Mouse (Mus musculus) forebrain, embryonic 15.5 days (tissue): ENCODE results near the gene Wdr76. TPM values are rescaled to one million over a fixed set of nuclear protein-coding genes. Genes with fewer than 3 reads are reported as not detected.
"Not testable (repeated sequence)": the region's sequence is repeated elsewhere in the genome, so short reads cannot be mapped to it uniquely, and the experiment has no call there.

ENCODE experiments used
- ATAC-seq: fragments of 200-750 bp; cut with Nextera tagmentation; replicated peaks from 2 replicates; pipeline ENCODE4 v1.8.0; 2017; ENCODE audit warnings: mild to moderate bottlenecking, moderate TSS enrichment, moderate library complexity
- H3K27ac ChIP-seq: fragments of 300-500 bp; sonication (generic); replicated peaks from 2 replicates; pipeline ENCODE4 v1.5.1; 2015; ENCODE audit warnings: mild to moderate bottlenecking, inconsistent platforms
- H3K27me3 ChIP-seq: fragments of 300-500 bp; sonication (generic); 2 replicates; pipeline ENCODE4 v1.6.1; 2015; ENCODE audit warnings: inconsistent platforms
- H3K36me3 ChIP-seq: fragments of 300-500 bp; sonication (generic); 2 replicates; pipeline ENCODE4 v1.6.1; 2015; ENCODE audit warnings: mild to moderate bottlenecking, inconsistent platforms
- H3K4me1 ChIP-seq: fragments of 300-500 bp; sonication (generic); 2 replicates; pipeline ENCODE4 v1.6.1; 2015; ENCODE audit warnings: inconsistent platforms
- H3K4me2 ChIP-seq: fragments of 300-500 bp; sonication (generic); replicated peaks from 2 replicates; pipeline ENCODE4 v1.6.1; 2015; ENCODE audit warnings: mild to moderate bottlenecking, inconsistent platforms
- H3K4me3 ChIP-seq: fragments of 300-500 bp; sonication (generic); 2 replicates; pipeline ENCODE4 v1.5.1; 2015; ENCODE audit warnings: mild to moderate bottlenecking, inconsistent platforms
- H3K9ac ChIP-seq: fragments of 300-500 bp; sonication (generic); replicated peaks from 2 replicates; pipeline ENCODE4 v1.6.1; 2015; ENCODE audit warnings: mild to moderate bottlenecking, inconsistent platforms
- H3K9me3 ChIP-seq: fragments of 300-500 bp; sonication (generic); 2 replicates; pipeline ENCODE4 v1.6.1; 2016; ENCODE audit warnings: inconsistent platforms
- WGBS: fragments of 180-500 bp; shearing (Covaris S2); methylation state at CpG from one replicate; pipeline ENCODE4 v1.1.7; 2015; ENCODE audit warnings: mixed read lengths; 5-methylcytosine and 5-hydroxymethylcytosine counted together
- polyA plus RNA-seq: library from polyadenylated mRNA; unstranded; fragments of >200 nt; fragmentation: Nextera tagmentation; extraction: Ambion mirVana; gene quantifications from 2 replicates; pipeline ENCODE4 v1.2.1, GENCODE M21; 2015

Wdr76 gene
- polyA plus RNA-seq, 1 experiment from 2014 or later, result 7.2 TPM

DNA sequence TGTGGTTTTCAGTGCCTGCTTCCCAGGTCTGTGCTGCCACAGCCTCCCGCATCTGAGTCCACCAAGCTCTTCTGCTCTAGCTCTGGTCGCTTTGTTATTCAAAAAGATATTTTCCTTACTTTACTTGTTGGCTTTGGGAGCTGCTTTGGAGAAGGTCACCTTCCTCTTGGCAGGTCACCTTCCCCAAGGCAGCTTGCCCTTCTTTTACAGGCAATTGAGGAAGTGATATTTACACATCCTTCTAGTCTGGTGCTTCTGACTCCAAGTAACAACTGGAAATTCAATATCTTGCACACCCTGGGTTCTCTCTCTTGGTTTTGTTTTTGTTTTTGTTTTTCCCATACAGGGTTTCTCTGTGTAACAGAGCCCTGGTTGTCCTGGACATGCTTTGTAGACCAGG, 22.1 kb upstream of the Wdr76 start:
- not testable (repeated sequence) for H3K4me1 ChIP-seq, ATAC-seq
- WGBS, result 77% methylated on average over 2 of the region's 2 CpGs

DNA sequence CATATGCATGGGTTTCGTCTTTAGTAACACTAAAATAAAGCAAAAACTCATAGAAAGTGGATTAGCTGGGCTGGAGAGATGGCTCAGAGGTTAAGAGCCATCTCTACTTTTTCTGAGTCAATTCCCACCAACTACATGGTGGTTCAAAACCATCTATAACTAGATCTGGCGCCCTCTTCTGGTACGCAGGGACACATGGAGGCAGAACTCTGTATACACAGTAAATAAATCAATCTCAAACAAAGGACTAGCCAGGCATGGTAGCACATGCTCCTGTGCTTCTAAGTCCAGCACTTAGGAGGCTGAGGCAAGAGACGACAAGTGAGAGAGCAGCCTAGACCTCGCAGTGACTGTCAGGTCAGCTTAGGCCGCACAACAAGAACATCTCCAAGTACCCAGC, 5.0 kb upstream of the Wdr76 start:
- H3K4me1 ChIP-seq, H3K9me3 ChIP-seq, H3K4me2 ChIP-seq, ATAC-seq, H3K9ac ChIP-seq, H3K27ac ChIP-seq, H3K27me3 ChIP-seq, H3K4me3 ChIP-seq, H3K36me3 ChIP-seq: not testable (repeated sequence)
- 94% methylated on average over 3 of the region's 6 CpGs for WGBS

More for the DNA sequence above, 22.1 kb upstream of the Wdr76 start:
- not testable (repeated sequence) for H3K4me2 ChIP-seq, H3K9ac ChIP-seq, H3K9me3 ChIP-seq, H3K27ac ChIP-seq, H3K4me3 ChIP-seq, H3K36me3 ChIP-seq, H3K27me3 ChIP-seq

DNA sequence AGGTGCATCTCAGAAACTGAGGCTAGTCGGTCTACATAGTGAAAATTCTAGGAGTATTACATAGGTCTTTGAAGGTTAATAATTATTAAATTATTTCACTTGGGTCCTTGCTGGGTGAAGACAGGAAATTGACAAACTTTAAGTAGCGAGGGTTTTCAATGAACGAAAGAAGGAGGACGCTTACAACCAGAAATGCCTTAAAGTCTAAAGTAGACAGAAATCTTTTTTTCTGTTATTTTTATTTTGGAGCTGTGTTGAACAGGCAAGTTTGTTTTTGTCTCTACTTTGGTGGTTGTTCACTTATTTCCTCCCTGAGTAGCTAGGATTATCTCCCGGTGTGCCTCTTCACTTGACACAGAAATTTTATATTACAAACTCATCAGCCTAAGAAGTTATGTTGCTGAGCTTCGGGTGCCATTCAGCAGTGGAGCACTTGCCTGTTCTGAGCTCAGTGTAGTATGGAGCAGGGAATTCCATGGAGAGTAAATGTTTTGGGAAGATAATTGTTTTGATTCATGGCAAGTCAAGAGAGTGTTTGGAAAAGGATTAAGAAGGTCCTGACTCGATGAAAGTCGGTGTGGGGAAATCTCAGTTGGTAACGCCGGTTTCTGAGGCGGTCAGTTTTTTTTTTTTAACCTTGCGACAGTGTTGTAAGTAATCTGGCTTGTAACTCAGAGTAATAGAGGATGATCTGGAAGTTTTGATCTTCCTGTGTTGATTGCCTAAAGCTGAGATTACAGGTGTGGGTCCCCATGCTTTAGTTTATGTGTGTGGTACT, 839 bp downstream of the Wdr76 start:
- WGBS, result 13% methylated on average over 12 of the region's 12 CpGs
- H3K4me1 ChIP-seq, result peaks cover 22% of the 10 kb centered on the region
- H3K36me3 ChIP-seq, result peaks cover 9% of the 10 kb centered on the region; the same call in 1 of the 2 replicates
- H3K9me3 ChIP-seq, result no peaks in the 10 kb centered on the region
- peak overlapping the region; percentile 54 for H3K4me3 ChIP-seq
- H3K4me2 ChIP-seq, result peak overlapping the region; percentile 72
- no peak for ATAC-seq
- H3K9ac ChIP-seq, result peak overlapping the region; percentile 59
- no peak overlapping the region for H3K27ac ChIP-seq
- no peaks in the 10 kb centered on the region for H3K27me3 ChIP-seq

DNA sequence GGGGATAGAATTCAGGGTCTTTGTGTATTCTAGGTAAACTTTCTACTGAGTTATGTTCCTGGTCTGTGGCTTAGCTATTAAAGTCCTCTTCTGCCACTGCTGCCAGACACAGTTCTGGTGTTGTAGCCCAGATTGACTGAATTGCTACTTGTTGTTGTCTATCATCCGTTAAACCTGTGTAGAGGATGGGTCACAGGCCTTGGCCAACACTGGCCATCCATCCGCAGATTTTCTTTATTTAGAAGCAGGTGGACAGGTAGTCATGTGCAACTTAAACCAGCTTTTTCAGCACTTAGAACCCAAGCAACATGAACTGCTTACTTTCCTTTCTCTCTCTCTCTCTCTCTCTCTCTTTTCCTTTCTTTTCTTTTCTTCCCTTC, 1.4 kb downstream of the Wdr76 start:
- peak overlapping the region; percentile 54 for H3K4me3 ChIP-seq
- peaks cover 9% of the 10 kb centered on the region; the same call in 1 of the 2 replicates for H3K36me3 ChIP-seq
- H3K4me1 ChIP-seq, result peaks cover 22% of the 10 kb centered on the region
- H3K9me3 ChIP-seq, result no peaks in the 10 kb centered on the region
- WGBS, result 89% methylated on average over 2 of the region's 2 CpGs
- no peak for ATAC-seq
- no peaks in the 10 kb centered on the region for H3K27me3 ChIP-seq
- H3K4me2 ChIP-seq, result peak overlapping the region; percentile 72
- H3K27ac ChIP-seq, result no peak overlapping the region
- H3K9ac ChIP-seq, result peak overlapping the region; percentile 59; the same call in 1 of the 2 replicates

DNA sequence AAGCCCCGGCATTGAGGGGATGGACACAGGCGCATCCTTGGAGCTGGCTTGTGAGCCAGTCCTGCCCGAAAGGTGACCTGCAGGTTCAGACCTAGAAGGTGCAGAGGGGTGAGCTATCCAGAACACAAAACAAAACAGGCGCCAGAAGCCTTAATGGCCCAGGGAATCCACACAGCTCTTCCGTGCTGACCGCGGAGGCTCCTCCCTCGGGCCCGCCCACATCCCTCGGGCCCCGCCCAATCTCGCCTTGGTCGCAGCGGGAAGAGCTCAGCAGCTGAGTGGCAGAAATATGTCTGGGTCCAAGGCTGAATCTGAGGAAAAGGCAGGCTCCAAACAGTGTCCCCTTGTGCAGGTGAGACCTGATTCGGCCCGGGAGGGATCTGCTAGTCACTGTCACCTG, 3.1 kb downstream of the Wdr76 start:
- H3K4me1 ChIP-seq, result peaks cover 22% of the 10 kb centered on the region
- WGBS, result 26% methylated on average over 16 of the region's 16 CpGs
- H3K27ac ChIP-seq, result no peak overlapping the region
- peaks cover 11% of the 10 kb centered on the region; the same call in 1 of the 2 replicates for H3K36me3 ChIP-seq
- H3K27me3 ChIP-seq, result no peaks in the 10 kb centered on the region
- H3K9me3 ChIP-seq, result no peaks in the 10 kb centered on the region
- H3K4me3 ChIP-seq, result peak overlapping the region; percentile 38
- H3K4me2 ChIP-seq, result peak overlapping the region; percentile 44
- ATAC-seq, result peak; percentile 59; the same call in 1 of the 2 replicates
- peak overlapping the region; percentile 35; the same call in 1 of the 2 replicates for H3K9ac ChIP-seq

DNA sequence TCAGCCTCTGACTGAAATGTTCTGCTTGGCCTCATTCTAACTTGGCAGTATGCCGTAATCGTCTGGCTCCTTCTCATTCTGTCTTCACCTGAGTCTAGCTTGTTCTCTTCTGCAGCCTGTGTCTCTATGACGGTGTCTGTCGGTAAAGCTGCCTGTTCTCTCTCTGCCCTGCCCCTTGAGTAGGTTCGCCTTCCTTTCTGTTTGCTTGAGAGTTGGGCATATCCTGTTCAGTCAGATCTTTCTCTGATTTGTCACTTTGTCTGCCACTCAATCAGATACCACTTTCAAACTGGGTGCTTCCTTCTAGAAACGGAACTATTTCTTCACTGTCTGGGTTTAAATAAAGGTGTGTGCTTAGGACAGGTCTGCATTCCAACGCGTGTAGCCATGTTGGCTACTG, 4.9 kb downstream of the Wdr76 start:
- Histone ChIP-seq H3K4me1 (peaks cover 19% of the 10 kb centered on the region), H3K27me3 (no peaks in the 10 kb centered on the region), H3K27ac (no peak overlapping the region), H3K4me3 (no peak overlapping the region), H3K36me3 (peaks cover 11% of the 10 kb centered on the region; the same call in 1 of the 2 replicates), H3K9me3 (no peaks in the 10 kb centered on the region), H3K9ac (no peak overlapping the region), H3K4me2 (no peak overlapping the region)
- WGBS, result 95% methylated on average over 8 of the region's 8 CpGs
- no peak for ATAC-seq

DNA sequence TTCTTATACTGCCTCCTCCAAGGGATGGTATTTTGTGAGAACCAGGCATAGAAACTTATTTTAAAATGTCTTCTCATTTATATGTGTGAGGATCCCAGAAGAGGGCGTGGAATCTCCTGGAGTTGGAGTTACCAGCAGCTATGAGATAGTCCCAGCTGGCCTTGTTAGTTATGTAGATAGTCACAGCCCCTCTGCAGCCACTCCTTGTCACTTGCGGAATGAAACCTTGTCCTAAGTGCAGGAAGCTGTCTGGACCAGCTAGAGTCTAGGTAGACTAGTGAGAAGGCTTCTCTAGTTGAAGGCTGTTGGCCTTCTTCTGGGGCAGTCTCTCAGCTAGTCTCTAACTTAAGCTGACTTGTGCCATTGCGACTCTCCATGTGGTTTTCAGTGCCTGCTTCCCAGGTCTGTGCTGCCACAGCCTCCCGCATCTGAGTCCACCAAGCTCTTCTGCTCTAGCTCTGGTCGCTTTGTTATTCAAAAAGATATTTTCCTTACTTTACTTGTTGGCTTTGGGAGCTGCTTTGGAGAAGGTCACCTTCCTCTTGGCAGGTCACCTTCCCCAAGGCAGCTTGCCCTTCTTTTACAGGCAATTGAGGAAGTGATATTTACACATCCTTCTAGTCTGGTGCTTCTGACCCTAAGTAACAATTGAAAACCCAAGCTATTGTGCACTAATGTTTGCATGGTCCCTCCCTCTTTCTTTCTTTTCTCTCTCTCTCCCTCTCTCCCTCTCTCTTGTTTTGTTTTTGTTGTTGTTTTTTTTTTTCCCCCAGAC, 6.7 kb downstream of the Wdr76 start:
- not testable (repeated sequence) for H3K9me3 ChIP-seq, H3K4me1 ChIP-seq, H3K9ac ChIP-seq, H3K4me3 ChIP-seq, ATAC-seq, H3K4me2 ChIP-seq, H3K27ac ChIP-seq, H3K27me3 ChIP-seq
- H3K36me3 ChIP-seq, result peaks cover 14% of the 10 kb centered on the region; the same call in 1 of the 2 replicates
- WGBS, result 91% methylated on average over 5 of the region's 5 CpGs

DNA sequence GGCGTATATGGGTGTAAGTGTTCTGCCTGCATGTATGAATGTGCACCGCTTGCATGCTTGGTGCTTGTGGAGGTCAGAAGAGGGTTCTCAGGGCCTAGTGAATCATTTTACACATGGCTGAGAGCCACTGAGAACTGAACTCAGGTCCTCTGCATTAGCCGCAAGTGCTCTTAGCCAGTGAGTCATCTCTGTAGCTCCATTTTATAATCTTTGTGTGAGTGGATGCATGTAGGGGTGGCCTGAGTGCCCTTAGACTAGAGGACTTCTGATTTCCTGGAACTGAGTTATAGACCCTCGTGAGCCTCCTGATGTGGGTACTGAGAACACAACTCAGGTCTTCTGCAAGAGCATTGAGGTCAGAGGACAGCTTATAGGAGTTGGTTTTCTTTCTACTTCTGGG, 7.7 kb downstream of the Wdr76 start:
- ATAC-seq, result no peak
- Histone ChIP-seq H3K4me3 (no peak overlapping the region), H3K27ac (no peak overlapping the region), H3K9ac (no peak overlapping the region), H3K4me2 (no peak overlapping the region), H3K36me3 (peaks cover 14% of the 10 kb centered on the region; the same call in 1 of the 2 replicates), H3K4me1 (0 out of 2 replicates have a peak, but pooled peaks cover 6% of the 10 kb centered on the region), H3K9me3 (no peaks in the 10 kb centered on the region), H3K27me3 (no peaks in the 10 kb centered on the region)
- 93% methylated on average over 4 of the region's 4 CpGs for WGBS

DNA sequence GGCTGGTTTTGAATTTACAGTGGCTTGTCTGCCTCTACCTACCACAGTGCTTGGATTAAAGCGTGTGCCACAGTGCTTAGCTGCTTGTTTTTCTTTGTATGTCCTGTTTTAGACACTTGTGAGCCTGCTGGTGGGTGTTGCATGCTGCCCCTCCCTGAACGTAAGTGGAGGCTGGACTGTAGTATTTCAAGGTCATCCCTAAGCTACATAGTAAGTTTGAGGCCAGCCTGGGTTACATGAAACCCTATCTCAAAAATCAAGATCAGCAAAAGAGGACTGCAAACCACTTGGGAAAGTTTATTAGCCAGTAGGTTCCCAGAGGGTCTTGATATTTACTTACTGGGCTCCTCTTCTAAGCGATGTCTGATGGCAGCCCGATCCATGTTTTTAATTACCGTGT, 11.6 kb downstream of the Wdr76 start:
- no peak overlapping the region for H3K9ac ChIP-seq
- no peak for ATAC-seq
- WGBS, result 97% methylated on average over 5 of the region's 5 CpGs
- H3K36me3 ChIP-seq, result peaks cover 13% of the 10 kb centered on the region; the same call in 1 of the 2 replicates
- H3K4me3 ChIP-seq, result no peak overlapping the region
- no peaks in the 10 kb centered on the region for H3K4me1 ChIP-seq
- no peak overlapping the region for H3K27ac ChIP-seq
- no peaks in the 10 kb centered on the region for H3K27me3 ChIP-seq
- H3K9me3 ChIP-seq, result no peaks in the 10 kb centered on the region
- no peak overlapping the region for H3K4me2 ChIP-seq

DNA sequence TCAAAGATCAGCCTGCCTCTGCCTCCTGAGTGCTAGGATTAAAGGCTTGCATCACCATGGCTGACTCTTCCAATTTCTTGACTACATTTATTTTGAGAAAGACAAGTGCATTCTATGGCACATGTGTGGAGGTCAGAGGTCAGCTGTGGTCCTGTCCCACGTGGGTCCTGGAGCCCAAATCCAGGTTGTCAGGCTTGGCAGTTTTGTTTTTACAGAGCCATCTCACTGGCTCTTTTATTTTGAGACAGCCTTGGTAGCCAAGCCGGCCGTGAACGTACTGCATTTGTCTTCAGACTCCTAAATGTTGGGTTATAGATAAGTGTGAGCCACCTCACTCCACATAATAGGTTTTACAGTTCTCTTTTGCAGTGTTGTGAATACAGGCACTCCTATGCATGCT, 12.2 kb downstream of the Wdr76 start:
- WGBS, result 96% methylated on average over 4 of the region's 4 CpGs
- not testable (repeated sequence) for ATAC-seq, H3K27ac ChIP-seq, H3K9me3 ChIP-seq, H3K9ac ChIP-seq, H3K27me3 ChIP-seq, H3K4me3 ChIP-seq, H3K4me1 ChIP-seq, H3K4me2 ChIP-seq
- H3K36me3 ChIP-seq, result peaks cover 13% of the 10 kb centered on the region; the same call in 1 of the 2 replicates

DNA sequence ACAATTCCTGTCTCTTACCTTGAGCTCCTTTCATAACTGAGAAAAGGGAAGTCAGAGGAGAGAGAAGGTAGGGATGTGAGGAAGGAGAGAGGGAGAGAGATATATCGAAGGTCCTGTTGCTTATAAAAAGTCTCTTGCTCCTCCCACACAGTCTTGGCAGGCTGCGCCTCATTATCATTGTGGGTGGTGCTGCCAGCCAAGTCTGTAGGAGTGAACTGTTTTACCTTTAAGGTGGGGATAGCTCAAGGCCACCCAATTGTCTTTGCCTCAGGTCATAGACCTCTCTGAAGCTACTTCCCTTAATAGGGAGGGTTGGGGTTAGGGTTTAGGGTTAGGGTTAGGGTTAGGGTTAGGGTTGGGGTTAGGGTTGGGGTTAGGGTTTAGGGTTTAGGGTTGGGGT, 15.5 kb downstream of the Wdr76 start:
- peaks cover 11% of the 10 kb centered on the region; the same call in 1 of the 2 replicates for H3K36me3 ChIP-seq
- WGBS, result 98% methylated on average over 2 of the region's 2 CpGs

DNA sequence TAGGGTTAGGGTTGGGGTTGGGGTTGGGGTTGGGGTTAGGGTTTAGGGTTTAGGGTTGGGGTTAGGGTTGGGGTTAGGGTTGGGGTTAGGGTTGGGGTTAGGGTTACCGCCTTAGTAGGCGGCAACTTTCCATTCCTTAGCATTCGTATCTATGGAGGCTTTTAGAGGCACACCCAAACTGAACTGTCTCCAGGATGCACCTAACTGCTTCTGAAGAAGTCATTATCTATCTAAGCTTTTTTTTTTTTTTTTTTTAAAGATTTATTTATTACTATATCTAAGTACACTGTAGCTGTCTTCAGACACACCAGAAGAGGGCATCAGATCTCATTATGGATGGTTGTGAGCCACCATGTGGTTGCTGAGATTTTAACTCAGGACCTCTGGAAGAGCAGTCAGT, 16.3 kb downstream of the Wdr76 start:
- ATAC-seq, H3K27ac ChIP-seq, H3K9me3 ChIP-seq, H3K27me3 ChIP-seq, H3K9ac ChIP-seq, H3K4me3 ChIP-seq, H3K4me2 ChIP-seq, H3K4me1 ChIP-seq: not testable (repeated sequence)
- H3K36me3 ChIP-seq, result peaks cover 11% of the 10 kb centered on the region; the same call in 1 of the 2 replicates
- WGBS, result 96% methylated on average over 3 of the region's 3 CpGs

More for the DNA sequence above, 15.5 kb downstream of the Wdr76 start:
- Histone ChIP-seq H3K27me3 (no peaks in the 10 kb centered on the region), H3K4me2 (no peak overlapping the region), H3K9me3 (no peaks in the 10 kb centered on the region), H3K4me3 (no peak overlapping the region), H3K9ac (no peak overlapping the region), H3K4me1 (no peaks in the 10 kb centered on the region), H3K27ac (no peak overlapping the region)
- ATAC-seq, result no peak
